Mouse (Mus musculus) bone marrow, adult 2 months (tissue): ENCODE data around the gene Fzd4.

Experiments
- CTCF ChIP-seq: fragments of 200-500 bp; IDR thresholded peaks from 2 replicates; pipeline ENCODE4 v1.5.1; 2011; ENCODE audit warnings: low read length, control low read depth; ENCODE audit not compliant: control insufficient read depth, insufficient read depth
- POLR2A ChIP-seq: fragments of 200-500 bp; IDR thresholded peaks from 2 replicates; pipeline ENCODE4 v1.6.1; 2011; ENCODE audit warnings: low read depth, mild to moderate bottlenecking, control low read depth, low read length, borderline replicate concordance; ENCODE audit not compliant: control insufficient read depth

- TF ChIP-seq CTCF = no peak
- no peak for TF ChIP-seq POLR2A
Observed at GRCm38 (mm10) chr7:89461351-89461750, 57.2 kb downstream of the Fzd4 start.
